Mouse (Mus musculus) midbrain, embryonic 11.5 days (tissue): ENCODE measurements around the gene Efcc1. TPM values are rescaled to one million over a fixed set of nuclear protein-coding genes. Genes with fewer than 3 reads are reported as not detected.
"Not testable (repeated sequence)": the region's sequence is repeated elsewhere in the genome, so short reads cannot be mapped to it uniquely, and the experiment has no call there.

Source experiments
- ATAC-seq: fragments of 200-750 bp; cut with Nextera tagmentation; 2 replicates; pipeline ENCODE4 v1.8.0; 2017; ENCODE audit warnings: moderate TSS enrichment, moderate library complexity; ENCODE audit not compliant: low FRiP score
- DNase-seq: peaks from one replicate; pipeline ENCODE4 v3.0.0; 2015; ENCODE audit warnings: low spot score; ENCODE audit errors: missing footprints
- H3K27ac ChIP-seq: fragments of 300-500 bp; sonication (generic); 2 replicates; pipeline ENCODE4 v1.5.1; 2014; ENCODE audit warnings: low read depth, low read length
- H3K27me3 ChIP-seq: fragments of 300-500 bp; sonication (generic); 2 replicates; pipeline ENCODE4 v1.6.1; 2014; ENCODE audit warnings: mild to moderate bottlenecking, low read length, moderate library complexity, mixed read lengths; ENCODE audit not compliant: control insufficient read depth, insufficient read depth
- H3K36me3 ChIP-seq: fragments of 300-500 bp; sonication (generic); 2 replicates; pipeline ENCODE4 v1.6.1; 2014; ENCODE audit warnings: mild to moderate bottlenecking, low read length, moderate library complexity, mixed read lengths; ENCODE audit not compliant: control insufficient read depth, insufficient read depth
- H3K4me1 ChIP-seq: fragments of 300-500 bp; sonication (generic); 2 replicates; pipeline ENCODE4 v1.6.1; 2014; ENCODE audit warnings: low read length; ENCODE audit not compliant: control insufficient read depth, insufficient read depth
- H3K4me2 ChIP-seq: fragments of 300-500 bp; sonication (generic); 2 replicates; pipeline ENCODE4 v1.6.1; 2014; ENCODE audit warnings: mild to moderate bottlenecking, moderate library complexity
- H3K4me3 ChIP-seq: fragments of 300-500 bp; sonication (generic); 2 replicates; pipeline ENCODE4 v1.5.1; 2014; ENCODE audit warnings: low read depth, low read length
- H3K9ac ChIP-seq: fragments of 300-500 bp; sonication (generic); 2 replicates; pipeline ENCODE4 v1.6.1; 2014; ENCODE audit warnings: low read length
- H3K9me3 ChIP-seq: fragments of 300-500 bp; sonication (generic); 2 replicates; pipeline ENCODE4 v1.6.1; 2016; ENCODE audit warnings: low read length; ENCODE audit not compliant: control insufficient read depth
- whole genome bisulfite sequencing: fragments of 180-500 bp; shearing (Covaris S2); extraction: QIAGEN DNeasy Blood & Tissue Kit; methylation state at CpG from one replicate; pipeline ENCODE4 v1.1.7; 2014; 5-methylcytosine and 5-hydroxymethylcytosine counted together
- polyA plus RNA-seq: library from polyadenylated mRNA; unstranded; fragments of >200 nt; fragmentation: Nextera tagmentation; extraction: Ambion mirVana; gene quantifications from 2 replicates; pipeline ENCODE4 v1.2.1, GENCODE M21; 2014

Gene Efcc1
- polyA plus RNA-seq, 1 experiment from 2014 or later, result 6.4 TPM

DNA sequence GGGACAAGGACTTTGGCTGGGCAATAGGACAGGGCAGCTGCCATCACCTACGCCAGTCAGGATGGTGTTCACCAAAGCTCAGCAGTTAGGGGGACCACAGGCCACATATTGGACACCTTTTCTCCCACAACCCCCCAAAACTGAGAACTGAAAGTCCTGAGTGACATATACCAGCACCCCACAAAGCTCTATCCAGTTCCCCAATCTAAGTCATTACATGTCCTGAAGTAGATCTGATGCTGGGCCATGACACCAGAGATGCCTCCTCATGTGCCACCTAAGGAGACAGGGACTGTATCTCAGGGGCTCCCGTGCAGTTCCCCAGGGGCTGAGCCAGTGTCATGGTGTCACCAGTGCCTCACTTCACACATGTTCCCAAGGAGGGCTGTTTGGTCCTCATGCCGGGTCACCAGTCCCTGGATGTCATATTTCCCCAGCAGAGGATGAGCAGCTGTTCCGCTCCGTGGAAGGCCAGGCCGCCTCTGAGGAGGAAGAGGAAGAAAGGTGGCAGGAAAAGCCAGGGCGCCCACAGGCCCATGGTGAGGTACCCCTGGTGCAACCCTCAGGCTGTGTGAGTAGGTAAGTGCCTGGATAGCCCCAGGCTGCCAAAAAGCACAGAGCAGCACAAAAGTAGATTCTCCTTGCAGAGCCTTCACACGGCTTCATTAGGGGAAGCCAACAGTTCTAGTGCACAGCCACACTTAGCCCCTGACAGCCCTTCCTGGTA is 19.7 kb downstream of the Efcc1 start:
- no peaks in the 10 kb centered on the region for H3K4me1 ChIP-seq
- no peak overlapping the region for H3K9ac ChIP-seq
- H3K4me3 ChIP-seq, result no peak overlapping the region
- ATAC-seq (no peak), DNase-seq (no peak)
- H3K27ac ChIP-seq, result no peak overlapping the region
- no peaks in the 10 kb centered on the region for H3K9me3 ChIP-seq
- no peaks in the 10 kb centered on the region for H3K36me3 ChIP-seq
- 83% methylated on average over 8 of the region's 8 CpGs for WGBS
- no peaks in the 10 kb centered on the region for H3K27me3 ChIP-seq
- H3K4me2 ChIP-seq, result no peak overlapping the region

DNA sequence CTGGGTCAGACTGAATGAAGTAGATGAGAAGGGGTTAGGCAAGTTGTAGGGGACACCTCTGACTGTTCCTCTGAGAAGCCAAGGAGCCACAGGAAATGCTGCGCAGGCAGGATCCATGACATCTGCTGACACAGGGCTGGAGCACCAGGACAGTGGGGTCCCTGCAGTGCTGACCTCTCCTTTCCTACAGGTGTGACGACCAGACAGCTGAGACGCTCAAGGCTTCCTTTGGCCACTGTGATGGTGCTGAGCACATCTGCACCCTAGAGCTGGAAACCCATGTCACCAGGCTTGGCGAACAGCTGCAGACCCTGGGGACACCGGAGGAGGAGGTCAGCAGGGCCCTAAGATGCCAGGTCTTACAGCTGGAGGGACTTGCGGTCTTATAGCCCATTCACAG is 20.9 kb downstream of the Efcc1 start:
- no peaks in the 10 kb centered on the region for H3K27me3 ChIP-seq
- DNase-seq (no peak), ATAC-seq (no peak)
- no peak overlapping the region for H3K27ac ChIP-seq
- no peaks in the 10 kb centered on the region for H3K9me3 ChIP-seq
- no peaks in the 10 kb centered on the region for H3K4me1 ChIP-seq
- 87% methylated on average over 6 of the region's 6 CpGs for WGBS
- no peak overlapping the region for H3K4me2 ChIP-seq
- H3K9ac ChIP-seq, result no peak overlapping the region
- no peaks in the 10 kb centered on the region for H3K36me3 ChIP-seq
- no peak overlapping the region for H3K4me3 ChIP-seq

GRCm38 (mm10) chr6:87755196-87755595 is 24.5 kb downstream of the Efcc1 start:
- ATAC-seq, result no peak

GRCm38 (mm10) chr6:87756896-87757295 is 26.2 kb downstream of the Efcc1 start:
- no peak for ATAC-seq
- DNase-seq, result peak; percentile 72
- H3K4me3 ChIP-seq, result no peak overlapping the region
- no peaks in the 10 kb centered on the region for H3K36me3 ChIP-seq
- no peaks in the 10 kb centered on the region for H3K27me3 ChIP-seq
- WGBS, result 94% methylated on average over 8 of the region's 8 CpGs
- H3K9ac ChIP-seq, result no peak overlapping the region
- no peaks in the 10 kb centered on the region for H3K4me1 ChIP-seq
- H3K9me3 ChIP-seq, result no peaks in the 10 kb centered on the region
- no peak overlapping the region for H3K27ac ChIP-seq
- H3K4me2 ChIP-seq, result no peak overlapping the region

More at GRCm38 (mm10) chr6:87755196-87755595, 24.5 kb downstream of the Efcc1 start:
- H3K4me3 ChIP-seq, result no peak overlapping the region
- no peaks in the 10 kb centered on the region for H3K4me1 ChIP-seq
- DNase-seq, result no peak
- no peaks in the 10 kb centered on the region for H3K9me3 ChIP-seq
- no peak overlapping the region for H3K27ac ChIP-seq
- WGBS, result 92% methylated on average over 4 of the region's 4 CpGs
- H3K27me3 ChIP-seq, result no peaks in the 10 kb centered on the region
- no peaks in the 10 kb centered on the region for H3K36me3 ChIP-seq
- H3K4me2 ChIP-seq, result no peak overlapping the region
- H3K9ac ChIP-seq, result no peak overlapping the region

DNA sequence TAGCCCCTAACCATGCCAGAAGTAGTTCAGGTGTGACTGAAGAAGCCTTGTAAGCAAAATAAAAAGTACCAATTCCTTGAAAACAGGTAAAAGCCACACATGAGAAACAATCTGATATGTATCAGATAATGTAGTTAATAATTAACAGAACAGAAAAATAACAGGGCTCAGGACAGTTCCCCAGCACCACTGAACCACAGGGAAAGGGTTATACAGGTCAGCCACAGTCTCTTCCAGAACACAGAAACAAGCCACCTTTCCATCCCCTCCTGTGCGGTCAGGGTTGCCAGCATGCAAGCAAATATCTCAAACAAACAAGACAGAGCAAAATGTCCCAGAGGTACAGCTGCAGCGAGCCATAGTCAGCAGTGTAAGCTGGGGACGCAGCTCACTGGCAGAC is 28.7 kb downstream of the Efcc1 start:
- H3K9ac ChIP-seq, result no peak overlapping the region
- no peaks in the 10 kb centered on the region for H3K9me3 ChIP-seq
- ATAC-seq, result no peak
- 55% methylated on average over 3 of the region's 3 CpGs for WGBS
- no peak for DNase-seq
- H3K36me3 ChIP-seq, result no peaks in the 10 kb centered on the region
- no peaks in the 10 kb centered on the region for H3K27me3 ChIP-seq
- no peak overlapping the region for H3K27ac ChIP-seq
- no peak overlapping the region for H3K4me3 ChIP-seq
- no peaks in the 10 kb centered on the region for H3K4me1 ChIP-seq
- H3K4me2 ChIP-seq, result no peak overlapping the region

DNA sequence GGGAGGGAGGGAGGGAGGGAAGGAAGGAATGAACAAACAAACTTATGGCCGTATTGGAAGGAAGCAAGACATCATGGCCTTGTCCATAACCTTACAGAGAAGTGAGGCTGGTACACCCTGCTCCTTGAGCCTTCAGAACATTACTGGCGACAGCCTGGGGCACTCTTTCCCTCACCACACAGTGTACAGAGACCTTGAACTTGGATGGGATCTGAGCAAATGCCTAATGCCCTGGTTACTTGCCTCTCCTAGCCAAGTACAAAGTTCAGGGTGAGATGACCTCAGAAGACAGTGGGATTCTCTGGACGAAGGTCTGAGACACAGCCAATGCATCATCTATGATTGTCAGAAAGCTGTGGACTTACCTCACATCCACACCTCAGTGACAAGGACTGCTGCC is 29.2 kb downstream of the Efcc1 start:
- Histone ChIP-seq H3K4me1 (no peaks in the 10 kb centered on the region), H3K36me3 (no peaks in the 10 kb centered on the region), H3K9me3 (no peaks in the 10 kb centered on the region), H3K4me2 (no peak overlapping the region), H3K27me3 (no peaks in the 10 kb centered on the region), H3K9ac (no peak overlapping the region), H3K27ac (no peak overlapping the region), H3K4me3 (no peak overlapping the region)
- DNase-seq (no peak), ATAC-seq (no peak)
- 63% methylated on average over 3 of the region's 3 CpGs for WGBS

DNA sequence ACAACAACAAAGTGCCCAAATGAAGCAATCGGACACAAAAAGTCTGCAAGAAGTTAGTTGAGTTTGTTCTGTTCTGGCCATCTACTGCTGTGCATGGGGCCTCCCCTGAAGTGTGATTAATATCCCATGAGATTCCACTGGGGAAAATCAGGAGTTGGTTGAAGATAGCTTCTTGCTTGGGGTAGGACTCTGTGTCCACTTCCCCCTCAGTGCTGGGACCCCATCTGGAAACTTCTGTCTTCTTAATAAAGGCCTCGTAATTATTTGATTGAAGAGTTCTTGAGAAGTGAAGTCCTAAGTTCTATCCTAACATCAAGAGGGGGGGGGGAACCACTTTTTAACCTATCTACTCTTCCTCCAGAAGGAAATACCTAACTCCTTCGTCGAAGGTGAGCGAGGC is 31.5 kb downstream of the Efcc1 start:
- no peak for DNase-seq
- H3K4me1 ChIP-seq, result no peaks in the 10 kb centered on the region

DNA sequence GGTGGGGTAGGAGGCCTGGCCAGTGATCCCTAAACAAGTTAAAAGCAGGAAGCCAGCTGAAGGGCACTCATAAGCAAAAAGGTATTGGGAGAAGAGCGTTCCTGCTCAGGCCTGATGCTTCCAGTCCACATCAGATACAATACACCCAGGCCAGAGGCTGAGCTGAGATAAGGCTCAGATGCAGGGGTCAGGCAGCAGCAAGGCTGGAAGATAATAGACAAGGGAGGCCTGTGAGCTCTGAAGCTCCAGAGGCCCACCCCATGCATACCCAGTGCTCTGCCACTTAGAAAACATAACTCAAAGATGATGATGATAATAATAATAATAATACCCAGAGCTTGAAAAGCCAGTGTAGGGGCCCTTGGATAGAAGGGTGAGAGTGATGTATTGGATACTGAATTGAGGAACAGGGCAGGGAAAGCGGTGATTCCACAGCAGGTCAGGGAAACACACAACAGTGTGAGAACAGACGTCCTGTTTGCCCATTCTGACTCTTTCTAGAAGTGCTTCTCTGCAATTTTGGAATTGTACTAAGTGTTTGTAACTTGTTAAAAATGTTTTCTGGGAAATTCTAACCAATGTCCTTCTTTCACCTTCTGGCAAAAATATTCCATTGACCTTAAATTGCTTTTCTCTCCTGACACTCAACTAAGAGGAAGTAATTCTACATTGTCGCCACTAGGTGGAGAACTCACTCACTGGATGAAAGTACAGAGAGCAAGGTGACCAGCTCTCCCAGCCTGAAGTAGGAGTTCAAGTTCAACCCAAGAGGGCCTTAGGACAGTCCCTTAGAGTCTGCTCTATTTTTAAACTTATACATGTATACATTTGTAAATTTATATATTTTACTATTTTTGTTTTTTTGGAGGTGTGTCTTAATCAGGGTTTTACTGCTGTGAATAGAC is 33.0 kb downstream of the Efcc1 start:
- 68% methylated on average over 4 of the region's 4 CpGs for WGBS
- no peaks in the 10 kb centered on the region for H3K27me3 ChIP-seq
- no peak for DNase-seq
- H3K4me3 ChIP-seq, result no peak overlapping the region
- H3K9ac ChIP-seq, result no peak overlapping the region
- H3K36me3 ChIP-seq, result no peaks in the 10 kb centered on the region
- H3K27ac ChIP-seq, result no peak overlapping the region
- no peaks in the 10 kb centered on the region for H3K4me1 ChIP-seq
- no peak for ATAC-seq
- no peaks in the 10 kb centered on the region for H3K9me3 ChIP-seq
- no peak overlapping the region for H3K4me2 ChIP-seq

More for the DNA sequence above, 31.5 kb downstream of the Efcc1 start:
- ATAC-seq, result no peak
- Histone ChIP-seq H3K9me3 (no peaks in the 10 kb centered on the region), H3K27ac (no peak overlapping the region), H3K9ac (no peak overlapping the region), H3K4me2 (no peak overlapping the region), H3K36me3 (no peaks in the 10 kb centered on the region), H3K4me3 (no peak overlapping the region), H3K27me3 (no peaks in the 10 kb centered on the region)
- 86% methylated on average over 5 of the region's 5 CpGs for WGBS

- 95% methylated on average over 2 of the region's 2 CpGs for WGBS
- H3K27ac ChIP-seq, DNase-seq, H3K27me3 ChIP-seq, H3K36me3 ChIP-seq, H3K4me3 ChIP-seq, ATAC-seq, H3K9ac ChIP-seq, H3K9me3 ChIP-seq, H3K4me2 ChIP-seq, H3K4me1 ChIP-seq: not testable (repeated sequence)
Measured at GRCm38 (mm10) chr6:87764296-87764695, 33.6 kb downstream of the Efcc1 start.
